Mouse (Mus musculus) kidney, adult 8-10 months (tissue): Measurements from ENCODE around the gene Wwox.

ENCODE experiments used
- DNase-seq, 2 experiments: peaks; one replicate each; pipeline ENCODE4 v3.0.0; 2022

The Wwox gene

GRCm38 (mm10) chr8:115278291-115278690 lies 838.8 kb downstream of the Wwox start:
- DNase-seq: no peak

GRCm38 (mm10) chr8:115290224-115290623 lies 850.8 kb downstream of the Wwox start:
- DNase-seq: no peak

- no peak for DNase-seq
Observed at GRCm38 (mm10) chr8:115296760-115297159, 857.3 kb downstream of the Wwox start.

GRCm38 (mm10) chr8:115302484-115302883 lies 863.0 kb downstream of the Wwox start:
- DNase-seq: no peak

GRCm38 (mm10) chr8:115307412-115307811 lies 868.0 kb downstream of the Wwox start:
- DNase-seq: no peak

- no peak for DNase-seq
Observed at GRCm38 (mm10) chr8:115311003-115311402, 871.5 kb downstream of the Wwox start.

- DNase-seq: no peak
Observed at GRCm38 (mm10) chr8:115312371-115312770, 872.9 kb downstream of the Wwox start.

GRCm38 (mm10) chr8:115322501-115322900 lies 883.0 kb downstream of the Wwox start:
- no peak for DNase-seq

GRCm38 (mm10) chr8:115330671-115331070 lies 891.2 kb downstream of the Wwox start:
- DNase-seq: no peak

GRCm38 (mm10) chr8:115333972-115334371 lies 894.5 kb downstream of the Wwox start:
- no peak for DNase-seq

GRCm38 (mm10) chr8:115336361-115336760 lies 896.9 kb downstream of the Wwox start:
- DNase-seq: no peak

GRCm38 (mm10) chr8:115348704-115349103 lies 909.2 kb downstream of the Wwox start:
- DNase-seq: no peak

- no peak for DNase-seq
Observed at GRCm38 (mm10) chr8:115350707-115351106, 911.3 kb downstream of the Wwox start.

- peak in 1 of 2 experiments; percentile 7 for DNase-seq
Observed at GRCm38 (mm10) chr8:115357663-115358335, 918.3 kb downstream of the Wwox start.

GRCm38 (mm10) chr8:115358481-115358880 lies 919.0 kb downstream of the Wwox start:
- DNase-seq: no peak

- no peak for DNase-seq
Observed at GRCm38 (mm10) chr8:115359701-115360100, 920.2 kb downstream of the Wwox start.

GRCm38 (mm10) chr8:115362518-115362917 lies 923.1 kb downstream of the Wwox start:
- no peak for DNase-seq

- no peak for DNase-seq
Observed at GRCm38 (mm10) chr8:115374957-115375356, 935.5 kb downstream of the Wwox start.

- DNase-seq: no peak
Observed at GRCm38 (mm10) chr8:115375361-115376047, 936.0 kb downstream of the Wwox start.

- DNase-seq: no peak
Observed at GRCm38 (mm10) chr8:115377321-115377720, 937.9 kb downstream of the Wwox start.

- DNase-seq: no peak
Observed at GRCm38 (mm10) chr8:115380017-115380416, 940.6 kb downstream of the Wwox start.

- DNase-seq: no peak
Observed at GRCm38 (mm10) chr8:115390921-115391504, 951.6 kb downstream of the Wwox start.

- peak in 1 of 2 experiments; percentile 24 for DNase-seq
Observed at GRCm38 (mm10) chr8:115395840-115396239, 956.4 kb downstream of the Wwox start.

- DNase-seq: no peak
Observed at GRCm38 (mm10) chr8:115397981-115398380, 958.5 kb downstream of the Wwox start.
